Mouse (Mus musculus) layer of hippocampus, adult 6 months (tissue): ENCODE data around the gene Gm6904. TPM values are rescaled to one million over a fixed set of nuclear protein-coding genes. Genes with fewer than 3 reads are reported as not detected.

Source experiments
- long read RNA-seq, 2 experiments: library from polyadenylated mRNA; unstranded; transcript quantifications; one replicate each; pipeline ENCODE4 v2.0.0; 2019 to 2020
- polyA plus RNA-seq: library from polyadenylated mRNA; unstranded; fragments of <200 nt; fragmentation: Nextera tagmentation; gene quantifications from 2 replicates; pipeline ENCODE4 v1.2.3, GENCODE M21; 2021

Gm6904 gene
- polyA plus RNA-seq = not detected in 2 replicates
- long read RNA-seq, experiment 1 = 0 reads
- long read RNA-seq, experiment 2 = 0 reads

DNA sequence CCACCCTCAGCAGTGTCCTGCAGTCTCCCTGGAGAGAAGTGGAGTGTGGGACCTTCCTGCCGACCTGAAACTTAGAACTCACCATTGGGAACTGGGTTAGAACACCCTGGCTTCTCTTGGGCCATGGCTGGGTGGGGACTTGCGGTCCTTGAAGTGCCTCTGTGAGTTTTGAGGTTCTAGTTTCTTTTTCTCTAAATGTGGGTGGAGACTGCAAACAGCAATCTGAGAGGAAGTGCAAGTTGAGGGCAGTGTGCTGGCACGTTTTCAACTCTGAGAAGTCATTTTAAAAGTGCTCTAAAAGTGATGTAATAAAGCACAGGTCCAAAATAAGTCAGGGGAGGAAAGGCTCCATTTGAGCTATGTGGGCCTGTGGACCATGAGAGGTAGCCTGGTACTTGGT, at the start of gene Gm6904:
Gene Gm6904 (minus strand): TSS at position 161 of the 400 bp plus-strand sequence.

DNA sequence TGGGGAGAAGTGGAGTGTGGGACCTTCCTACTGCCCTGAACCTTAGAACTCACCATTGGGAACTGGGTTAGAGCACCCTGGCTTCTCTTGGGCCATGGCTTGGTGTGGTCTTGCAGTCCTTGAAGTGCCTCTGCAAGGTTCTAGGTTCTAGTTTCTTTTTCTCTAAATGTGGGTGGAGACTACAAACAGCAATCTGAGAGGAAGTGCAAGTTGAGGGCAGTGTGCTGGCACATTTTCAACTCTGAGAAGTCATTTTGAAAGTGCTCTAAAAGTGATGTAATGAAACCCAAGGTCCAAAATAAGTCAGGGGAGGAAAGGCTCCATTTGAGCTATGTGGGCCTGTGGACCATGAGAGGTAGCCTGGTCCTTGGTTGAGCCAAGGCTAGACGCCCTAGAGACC, 37.4 kb upstream of the Gm6904 start, which contains the start of gene Phf11a:
Gene Phf11a (minus strand): TSS at position 132 of the 400 bp plus-strand sequence.

DNA sequence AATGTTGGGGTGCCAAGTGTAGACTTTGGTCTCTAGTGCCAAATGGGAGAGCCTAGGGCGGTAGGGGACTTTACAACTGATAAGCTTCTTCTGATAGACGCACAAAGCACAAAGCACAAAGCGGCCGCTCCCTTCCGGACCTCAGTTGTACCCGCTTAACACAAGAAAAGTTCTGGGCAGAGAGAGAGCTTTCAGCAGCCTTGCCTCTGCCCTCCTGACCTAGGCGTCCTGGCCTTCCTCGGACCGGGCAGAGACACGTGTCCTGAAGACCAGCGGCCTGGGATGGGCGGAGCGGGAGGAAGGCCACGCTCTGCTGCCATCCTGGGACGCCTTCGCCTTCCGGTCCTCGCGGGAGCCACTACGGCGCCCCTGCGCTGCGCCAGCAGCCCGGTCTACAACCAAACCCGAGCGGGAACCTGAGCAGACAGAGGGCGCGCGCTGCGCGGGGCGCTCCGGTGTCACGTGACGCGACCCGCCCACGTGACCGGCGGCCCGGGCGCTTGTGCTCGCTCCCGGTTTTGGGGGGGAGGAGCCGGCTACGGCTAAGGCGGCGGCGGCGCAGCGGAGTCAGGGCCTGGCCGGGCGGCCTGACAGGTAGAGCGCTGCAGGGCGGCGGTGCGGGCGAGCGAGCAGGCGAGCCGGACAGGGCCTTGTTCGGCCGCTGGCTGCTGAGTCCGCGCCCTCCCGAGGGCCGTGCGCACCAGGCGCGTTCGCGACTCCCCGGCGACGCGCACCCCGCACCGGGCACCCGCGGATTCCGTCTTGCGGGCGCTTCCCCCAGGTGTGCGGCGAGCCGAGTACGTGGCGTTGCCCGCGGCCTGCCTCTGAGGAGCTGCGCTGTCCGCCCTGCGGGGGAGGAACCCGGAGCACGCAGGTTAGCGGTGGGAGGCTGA, 59.1 kb downstream of the Gm6904 start, which contains the start of gene Rcbtb1:
Gene Rcbtb1 (plus strand): TSS at position 499 of the 893 bp plus-strand sequence.

Other genes with a start within 250 kb of the Gm6904 start
- gene 1700129C05Rik, start 117.3 kb downstream of the Gm6904 start, polyA plus RNA-seq = not detected in 2 replicates
- not detected in 2 replicates for gene Gm5142, start 81.5 kb downstream of the Gm6904 start, polyA plus RNA-seq
- 15.2 and 15.8 TPM in 2 replicates for gene Rcbtb1, start 59.0 kb downstream of the Gm6904 start, polyA plus RNA-seq
- gene Phf11a, start 37.3 kb upstream of the Gm6904 start, polyA plus RNA-seq = 0.11 and 0.24 TPM in 2 replicates
- gene Phf11b, start 81.1 kb upstream of the Gm6904 start, polyA plus RNA-seq = 0.50 and 0.72 TPM in 2 replicates
- gene Phf11d, start 105.3 kb upstream of the Gm6904 start, polyA plus RNA-seq = 0.43 and 1.1 TPM in 2 replicates
- 0.14 and 0.18 TPM in 2 replicates for gene Phf11c, start 135.2 kb upstream of the Gm6904 start, polyA plus RNA-seq
- 4.8 and 6.5 TPM in 2 replicates for gene Setdb2, start 180.7 kb upstream of the Gm6904 start, polyA plus RNA-seq
- 23.5 and 76.4 TPM in 2 replicates for gene Cab39l, start 180.8 kb upstream of the Gm6904 start, polyA plus RNA-seq